Mouse (Mus musculus) CH12.LX (cell line): Measurements from ENCODE around the gene Mmrn2. TPM values are rescaled to one million over a fixed set of nuclear protein-coding genes. Genes with fewer than 3 reads are reported as not detected.
"Not testable (repeated sequence)": the region's sequence is repeated elsewhere in the genome, so short reads cannot be mapped to it uniquely, and the experiment has no call there.

Source experiments
- DNase-seq: peaks from one replicate; pipeline ENCODE4 v3.0.0-alpha.2; 2013; ENCODE audit errors: extremely low read depth
- H3K27ac ChIP-seq: 2 replicates; pipeline ENCODE4 v1.5.1; 2012; ENCODE audit warnings: low read depth, mild to moderate bottlenecking, control low read depth, moderate library complexity; ENCODE audit not compliant: insufficient read depth
- H3K27me3 ChIP-seq: replicated peaks from 2 replicates; pipeline ENCODE3; 2012; ENCODE audit warnings: inconsistent platforms
- H3K36me3 ChIP-seq, 2 experiments: replicated peaks in 1 of 2; 2 replicates each; pipeline versions ENCODE3 to v1.6.1; 2012; ENCODE audit warnings: inconsistent platforms in 1 of 2, low read length in 1 of 2, mild to moderate bottlenecking in 1 of 2, mixed read lengths in 1 of 2, moderate library complexity in 1 of 2; ENCODE audit not compliant: control insufficient read depth in 1 of 2, insufficient read depth in 1 of 2
- H3K4me1 ChIP-seq, 2 experiments: 2 replicates each; pipeline ENCODE4 v1.6.1; 2012; ENCODE audit warnings: inconsistent platforms in 1 of 2, moderate library complexity in 1 of 2; ENCODE audit not compliant: insufficient read depth in 2 of 2, control insufficient read depth in 1 of 2
- H3K4me2 ChIP-seq: 2 replicates; pipeline ENCODE4 v1.6.1; 2012; ENCODE audit warnings: low read depth, mild to moderate bottlenecking, control low read depth; ENCODE audit not compliant: poor library complexity, insufficient read depth, severe bottlenecking
- H3K4me3 ChIP-seq, 3 experiments: fragments of 150-350 bp in 1 of 3; sonication (generic) in 1 of 3; replicated peaks in 1 of 3; 2 replicates each; pipeline versions ENCODE3 to v1.5.1; 2011 to 2012; ENCODE audit warnings: low read depth in 2 of 3, low read length in 2 of 3, mild to moderate bottlenecking in 2 of 3, moderate library complexity in 2 of 3, control low read depth in 1 of 3, improper control_type of control experiment in 1 of 3, inconsistent platforms in 1 of 3, mixed read lengths in 1 of 3; ENCODE audit not compliant: poor library complexity in 1 of 3
- H3K79me2 ChIP-seq: replicated peaks from 2 replicates; pipeline ENCODE4 v1.6.1; 2012; ENCODE audit warnings: mild to moderate bottlenecking, moderate library complexity; ENCODE audit not compliant: control insufficient read depth, poor library complexity, insufficient read depth, severe bottlenecking; ENCODE audit errors: extremely low read depth
- H3K9ac ChIP-seq: 2 replicates; pipeline ENCODE4 v1.6.1; 2012; ENCODE audit warnings: low read depth, mild to moderate bottlenecking, control low read depth, moderate library complexity; ENCODE audit not compliant: insufficient read depth
- H3K9me3 ChIP-seq: replicated peaks from 2 replicates; pipeline ENCODE3; 2012; ENCODE audit warnings: low read length, inconsistent platforms, mixed read lengths
- BHLHE40 ChIP-seq: IDR thresholded peaks from 2 replicates; pipeline ENCODE4 v1.6.1; 2011; ENCODE audit warnings: mild to moderate bottlenecking, low read depth, low read length, improper control_type of control experiment
- CHD2 ChIP-seq: IDR thresholded peaks from 2 replicates; pipeline ENCODE4 v1.6.1; 2011; ENCODE audit warnings: low read length, improper control_type of control experiment
- CTCF ChIP-seq, 2 experiments: IDR thresholded peaks in 1 of 2; conservative IDR thresholded peaks in 1 of 2; 2 replicates each; pipeline ENCODE4 v1.5.1; 2011 to 2012; ENCODE audit warnings: low read depth in 2 of 2, low read length in 2 of 2, improper control_type of control experiment in 1 of 2, inconsistent platforms in 1 of 2, mild to moderate bottlenecking in 1 of 2, moderate library complexity in 1 of 2
- E2F4 ChIP-seq: IDR thresholded peaks from 2 replicates; pipeline ENCODE4 v1.6.1; 2011; ENCODE audit warnings: low read depth, low read length, improper control_type of control experiment; ENCODE audit not compliant: insufficient replicate concordance
- ELF1 ChIP-seq: IDR thresholded peaks from 2 replicates; pipeline ENCODE4 v1.6.1; 2014; ENCODE audit warnings: low read depth, mild to moderate bottlenecking, inconsistent platforms, low read length, improper control_type of control experiment
- HCFC1 ChIP-seq: IDR thresholded peaks from 2 replicates; pipeline ENCODE4 v1.6.1; 2012; ENCODE audit warnings: low read depth, mild to moderate bottlenecking, inconsistent platforms, low read length, improper control_type of control experiment
- KAT2A ChIP-seq: IDR thresholded peaks from 2 replicates; pipeline ENCODE4 v1.6.1; 2012; ENCODE audit warnings: low read length, improper control_type of control experiment, inconsistent platforms; ENCODE audit not compliant: insufficient replicate concordance
- MAZ ChIP-seq: IDR thresholded peaks from 2 replicates; pipeline ENCODE4 v1.6.1; 2012; ENCODE audit warnings: low read depth, mild to moderate bottlenecking, inconsistent platforms, low read length, improper control_type of control experiment, moderate library complexity
- MXI1 ChIP-seq: IDR thresholded peaks from 2 replicates; pipeline ENCODE4 v1.6.1; 2011; ENCODE audit warnings: mild to moderate bottlenecking, low read depth, low read length, improper control_type of control experiment
- POLR2AphosphoS2 ChIP-seq: IDR thresholded peaks from 2 replicates; pipeline ENCODE4 v1.6.1; 2011; ENCODE audit warnings: low read depth, low read length, improper control_type of control experiment
- RCOR1 ChIP-seq: conservative IDR thresholded peaks from 2 replicates; pipeline ENCODE4 v1.6.1; 2012; ENCODE audit warnings: low read depth, mild to moderate bottlenecking, inconsistent platforms, low read length, improper control_type of control experiment
- SIN3A ChIP-seq: IDR thresholded peaks from 2 replicates; pipeline ENCODE4 v1.6.1; 2012; ENCODE audit warnings: low read length, improper control_type of control experiment, inconsistent platforms
- UBTF ChIP-seq: IDR thresholded peaks from 2 replicates; pipeline ENCODE4 v1.6.1; 2012; ENCODE audit warnings: low read depth, mild to moderate bottlenecking, inconsistent platforms, low read length, improper control_type of control experiment, moderate library complexity
- USF1 ChIP-seq: IDR thresholded peaks from 2 replicates; pipeline ENCODE4 v1.6.1; 2014; ENCODE audit warnings: low read depth, mild to moderate bottlenecking, inconsistent platforms, low read length, improper control_type of control experiment
- ZMIZ1 ChIP-seq: IDR thresholded peaks from 2 replicates; pipeline ENCODE4 v1.6.1; 2012; ENCODE audit warnings: low read depth, mild to moderate bottlenecking, inconsistent platforms, low read length, improper control_type of control experiment
- ZNF384 ChIP-seq: IDR thresholded peaks from 2 replicates; pipeline ENCODE4 v1.6.1; 2012; ENCODE audit warnings: low read depth, low read length, improper control_type of control experiment, inconsistent platforms
- dilution Hi-C: fragments of 300-500 bp; cut with MboI; formaldehyde crosslinking; loops from 2 replicates; pipeline ENCODE4 v1.14.3; 2020; ENCODE audit warnings: low sequenced_read_pairs; ENCODE audit not compliant: extremely low pct_unique_long_range_greater_than_20kb, extremely low pct_ligation_motif_present
- in situ Hi-C: fragments of 300-500 bp; cut with MboI; formaldehyde crosslinking; loops from 3 replicates; pipeline ENCODE4 v1.14.3; 2019; ENCODE audit warnings: low sequenced_read_pairs, low pct_ligation_motif_present, low pct_unique_long_range_greater_than_20kb, mixed read lengths
- polyA plus RNA-seq: library from polyadenylated mRNA; unstranded; fragments of >175 nt; gene quantifications from 2 replicates; pipeline ENCODE4 v1.2.1, GENCODE M21; 2012; ENCODE audit warnings: low read depth; ENCODE audit not compliant: insufficient read length
- total RNA-seq, 2 experiments: library from RNA; depleted of rRNA; stranded (reverse); fragments of 300-350 nt in 1 of 2; fragments of >200 nt in 1 of 2; gene quantifications; 2 replicates each; pipeline ENCODE4 v1.2.3; 2012 to 2014

The Mmrn2 gene
- total and polyA plus RNA-seq, 3 experiments: 0.06 TPM; not detected in 2

DNA sequence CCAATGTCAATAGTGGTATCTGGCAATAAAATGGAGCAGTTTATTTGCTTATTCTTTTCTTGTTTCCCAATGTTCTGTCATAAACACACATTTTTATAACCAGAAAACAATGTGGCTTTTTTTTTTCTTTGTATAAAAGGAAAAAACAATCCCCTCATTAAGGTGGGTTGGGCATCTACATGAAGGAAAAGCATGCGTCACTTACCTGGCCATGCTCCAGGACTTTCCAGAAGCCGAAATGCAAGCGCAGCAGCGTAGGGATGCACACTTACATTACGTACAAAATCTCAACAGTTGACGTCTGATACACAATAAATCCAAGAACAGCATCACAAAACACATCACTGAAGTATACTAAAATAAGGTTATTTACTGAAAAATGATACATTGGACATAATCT lies 35.5 kb downstream of the Mmrn2 start:
- in situ Hi-C loops: no loop called here
- Histone ChIP-seq H3K27me3 (no peaks in the 10 kb centered on the region), H3K4me3 (no peak overlapping the region), H3K9ac (no peak overlapping the region), H3K36me3 (peaks cover 34 to 86% of the 10 kb centered on the region in 2 experiments), H3K27ac (no peak overlapping the region), H3K4me2 (no peak overlapping the region), H3K9me3 (no peaks in the 10 kb centered on the region), H3K4me1 (no peaks in the 10 kb centered on the region), H3K79me2 (no peaks in the 10 kb centered on the region)
- TF ChIP-seq ZMIZ1: no peak
- no peak for DNase-seq
- dilution Hi-C loops: no loop called here

DNA sequence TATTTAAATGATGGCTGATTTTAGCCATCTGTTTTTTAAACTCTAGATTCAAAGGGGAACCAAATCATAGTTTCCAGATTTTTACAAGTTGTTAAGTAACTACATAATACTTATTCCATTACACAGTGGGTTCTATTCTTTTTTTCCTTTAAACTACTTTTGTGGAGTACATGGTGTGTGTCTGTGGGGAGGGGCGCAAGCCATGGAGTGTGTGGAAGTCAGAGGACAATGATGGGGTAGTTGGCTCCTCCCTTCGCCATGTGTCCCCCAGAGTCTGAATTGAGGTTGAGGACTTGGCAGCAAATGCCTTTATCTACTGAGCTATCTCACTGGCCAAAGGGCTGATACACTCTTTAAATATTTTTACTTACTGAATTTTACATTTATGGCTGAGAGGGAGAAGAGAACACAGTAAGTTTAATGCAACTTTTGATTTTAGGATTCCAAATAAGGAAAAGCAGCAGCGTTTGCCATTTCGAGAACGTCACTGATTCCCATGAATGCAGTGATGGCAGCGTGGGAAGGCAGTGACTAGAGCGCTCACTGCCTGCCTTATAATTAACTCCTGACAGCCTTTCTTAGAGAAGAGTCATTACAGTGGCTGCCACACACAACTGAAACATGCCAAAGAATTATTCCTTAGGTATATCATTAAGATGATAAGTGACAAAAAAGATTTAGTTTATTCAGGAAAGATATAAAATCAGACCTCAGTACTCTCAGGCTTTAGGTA lies 37.1 kb downstream of the Mmrn2 start:
- peaks cover 38 to 77% of the 10 kb centered on the region in 2 experiments for H3K36me3 ChIP-seq
- H3K79me2 ChIP-seq: no peaks in the 10 kb centered on the region
- H3K9me3 ChIP-seq: no peaks in the 10 kb centered on the region
- no peak for DNase-seq
- no peak overlapping the region for H3K27ac ChIP-seq
- in situ Hi-C loops: no loop called here
- no peak overlapping the region for H3K9ac ChIP-seq
- H3K4me1 ChIP-seq: no peaks in the 10 kb centered on the region
- TF ChIP-seq USF1 (no peak), MAZ (no peak), CHD2 (no peak), POLR2AphosphoS2 (no peak), CTCF (conservative IDR thresholded peaks at IDR 0.05 in 1 of 2, IDR thresholded peaks at IDR 0.05 in 1 of 2; ENCODE audit: low read depth in 2 of 2, low read length in 2 of 2) (no peak), ZNF384 (no peak), SIN3A (no peak), BHLHE40 (no peak), UBTF (no peak), HCFC1 (no peak), E2F4 (no peak), ZMIZ1 (no peak), ELF1 (no peak), RCOR1 (no peak), KAT2A (no peak), MXI1 (no peak)
- TF ChIP-seq, all 38 proteins: peak for 0
- dilution Hi-C loops: no loop called here
- Histone ChIP-seq H3K27me3 (no peaks in the 10 kb centered on the region), H3K4me2 (no peak overlapping the region), H3K4me3 (no peak overlapping the region)

DNA sequence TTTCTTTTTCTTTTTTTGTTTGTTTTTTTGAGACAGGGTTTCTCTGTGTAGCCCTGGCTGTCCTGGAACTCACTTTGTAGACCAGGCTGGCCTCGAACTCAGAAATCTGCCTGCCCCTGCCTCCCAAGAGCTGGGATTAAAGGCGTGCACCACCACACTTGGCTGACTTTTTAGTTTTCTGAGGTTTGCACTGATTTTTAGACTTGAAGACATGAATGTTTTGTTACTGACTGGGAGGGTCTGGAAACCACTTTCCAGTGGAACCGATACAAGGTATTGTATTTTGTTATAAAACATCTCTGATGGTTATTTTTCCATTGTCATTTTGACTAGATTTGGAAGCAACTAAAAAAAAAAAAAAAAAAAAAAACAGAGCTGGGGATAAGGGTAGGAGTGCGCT lies 41.7 kb downstream of the Mmrn2 start:
- H3K4me2 ChIP-seq, H3K9me3 ChIP-seq, DNase-seq, H3K9ac ChIP-seq, H3K27ac ChIP-seq, H3K27me3 ChIP-seq, H3K4me3 ChIP-seq, H3K79me2 ChIP-seq, dilution Hi-C loops, H3K4me1 ChIP-seq, in situ Hi-C loops: not testable (repeated sequence)
- H3K36me3 ChIP-seq: peaks cover 34 to 72% of the 10 kb centered on the region in 2 experiments
